Mouse (Mus musculus) large intestine, adult 2 months (tissue): Measurements from ENCODE around the gene Olfr507. TPM values are rescaled to one million over a fixed set of nuclear protein-coding genes. Genes with fewer than 3 reads are reported as not detected.
"Not testable (repeated sequence)": the region's sequence is repeated elsewhere in the genome, so short reads cannot be mapped to it uniquely, and the experiment has no call there.

Experiments
- DNase-seq: peaks from one replicate; pipeline ENCODE4 v3.0.0-alpha.2; 2012; ENCODE audit warnings: low read depth, low spot score
- WGBS: fragments of 180-500 bp; shearing (Covaris S2); methylation state at CpG from one replicate; pipeline ENCODE4 v1.1.7; 2018; 5-methylcytosine and 5-hydroxymethylcytosine counted together
- polyA plus RNA-seq: library from polyadenylated mRNA; depleted of rRNA; stranded (reverse); fragments of >200 nt; gene quantifications from 2 replicates; pipeline ENCODE4 v1.2.3, GENCODE M21; 2012; rRNA removed

Gene Olfr507
- not detected in 2 replicates for polyA plus RNA-seq

GRCm38 (mm10) chr7:108621514-108621913, at the start of gene Olfr507:
Gene Olfr507, plus strand, starts transcription at chr7:108621814.
- WGBS, result 78% methylated on average over 2 of the region's 2 CpGs
- no peak for DNase-seq

- DNase-seq, result no peak
- 97% methylated on average over 1 of the region's 1 CpGs for WGBS
These were observed 31.8 kb upstream of the Olfr507 start for GRCm38 (mm10) chr7:108589797-108590196.

GRCm38 (mm10) chr7:108601916-108602315, 19.7 kb upstream of the Olfr507 start:
- WGBS, result 62% methylated on average over 3 of the region's 3 CpGs
- not testable (repeated sequence) for DNase-seq

- no peak for DNase-seq
These were observed 11.1 kb upstream of the Olfr507 start, which contains the start of gene Olfr506 for GRCm38 (mm10) chr7:108610487-108610886. Gene Olfr506, plus strand, starts transcription at chr7:108610787.

- 86% methylated on average over 2 of the region's 2 CpGs for WGBS
- DNase-seq, result no peak
These were observed 7.5 kb upstream of the Olfr507 start for GRCm38 (mm10) chr7:108614110-108614509.

GRCm38 (mm10) chr7:108616781-108617180, 4.8 kb upstream of the Olfr507 start:
- DNase-seq, result peak; percentile 59
- 15% methylated on average over 3 of the region's 3 CpGs for WGBS

GRCm38 (mm10) chr7:108629694-108630093, 8.1 kb downstream of the Olfr507 start, which contains the start of gene Olfr508:
Gene Olfr508, plus strand, starts transcription at chr7:108629994.
- WGBS, result 82% methylated on average over 3 of the region's 3 CpGs

GRCm38 (mm10) chr7:108651806-108652205, 30.2 kb downstream of the Olfr507 start, which contains the start of gene Olfr509:
Gene Olfr509, minus strand, starts transcription at chr7:108651906.
- DNase-seq, result no peak

More at GRCm38 (mm10) chr7:108629694-108630093, 8.1 kb downstream of the Olfr507 start, which contains the start of gene Olfr508:
- DNase-seq, result no peak

GRCm38 (mm10) chr7:108662419-108662818, 40.8 kb downstream of the Olfr507 start:
- no peak for DNase-seq
- WGBS, result 91% methylated on average over 3 of the region's 3 CpGs

GRCm38 (mm10) chr7:108666118-108666517, 44.5 kb downstream of the Olfr507 start, which contains the start of gene Olfr510:
Gene Olfr510, plus strand, starts transcription at chr7:108666418.
- WGBS, result 93% methylated on average over 1 of the region's 1 CpGs
- no peak for DNase-seq

GRCm38 (mm10) chr7:108671058-108671457, 49.4 kb downstream of the Olfr507 start:
- DNase-seq, result peak; percentile 64
- WGBS, result 12% methylated on average over 1 of the region's 1 CpGs

Other genes starting within 250 kb of the Olfr507 start
- not detected in 2 replicates for gene Olfr495, start 228.6 kb upstream of the Olfr507 start, polyA plus RNA-seq
- not detected in 2 replicates for gene Olfr497, start 201.4 kb upstream of the Olfr507 start, polyA plus RNA-seq
- not detected in 2 replicates for gene Olfr498, start 156.5 kb upstream of the Olfr507 start, polyA plus RNA-seq
- not detected in 2 replicates for gene Olfr502, start 96.7 kb upstream of the Olfr507 start, polyA plus RNA-seq
- not detected in 2 replicates for gene Olfr503, start 77.3 kb upstream of the Olfr507 start, polyA plus RNA-seq
- not detected in 2 replicates for gene Olfr504, start 56.0 kb upstream of the Olfr507 start, polyA plus RNA-seq
- not detected in 2 replicates for gene Olfr506, start 11.0 kb upstream of the Olfr507 start, polyA plus RNA-seq
- gene Olfr508, start 8.2 kb downstream of the Olfr507 start, polyA plus RNA-seq, result not detected in 2 replicates
- gene Olfr509, start 30.1 kb downstream of the Olfr507 start, polyA plus RNA-seq, result not detected in 2 replicates
- gene Olfr510, start 44.6 kb downstream of the Olfr507 start, polyA plus RNA-seq, result not detected in 2 replicates
- gene Olfr512, start 91.5 kb downstream of the Olfr507 start, polyA plus RNA-seq, result not detected in 2 replicates
- gene Olfr513, start 129.2 kb downstream of the Olfr507 start, polyA plus RNA-seq, result not detected in 2 replicates
- gene Olfr514, start 204.2 kb downstream of the Olfr507 start, polyA plus RNA-seq, result not detected in 2 replicates
- gene Olfr516, start 228.7 kb downstream of the Olfr507 start, polyA plus RNA-seq, result not detected in 2 replicates